Mouse (Mus musculus): ENCODE data around the gene Nlrp4c. TPM values are rescaled to one million over a fixed set of nuclear protein-coding genes. Genes with fewer than 3 reads are reported as not detected.
"Not testable (repeated sequence)": the region's sequence is repeated elsewhere in the genome, so short reads cannot be mapped to it uniquely, and the experiment has no call there.

The Nlrp4c gene
- 0.04 TPM for polyA plus RNA-seq (2012; fragmentation: generic; extraction: Trizol)
- long read RNA-seq, experiment 1: 0 reads
- long read RNA-seq, experiment 2: 0 reads

DNA sequence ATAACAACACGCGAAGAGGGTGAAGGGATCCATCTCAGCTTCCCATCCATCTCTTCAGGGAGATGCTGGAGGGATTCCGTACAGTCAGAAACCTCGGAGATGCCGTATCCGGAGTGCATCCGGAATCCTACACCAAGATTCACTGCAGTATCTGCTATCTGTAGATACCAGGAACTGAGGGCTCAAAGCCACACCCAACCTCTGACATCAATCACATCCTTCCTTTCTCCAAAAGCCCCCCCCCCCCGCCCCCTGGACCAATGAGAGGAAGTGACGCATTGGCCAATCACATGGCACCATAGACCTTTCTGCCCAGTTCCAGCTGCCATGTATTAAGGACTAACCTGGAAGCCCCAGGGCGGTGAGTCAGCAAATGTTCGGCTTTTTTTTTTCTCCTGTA, at the start of gene Nlrp4c:
TSS of gene Nlrp4c (plus strand) at position 301 of the 400 bp plus-strand sequence.
- TF ChIP-seq MAX (IDR thresholded peaks at IDR 0.05) (no peak), CTCF (IDR thresholded peaks at IDR 0.05; ENCODE audit: control insufficient read depth, insufficient read depth, insufficient read length) (no peak), CEBPB (IDR thresholded peaks at IDR 0.05; ENCODE audit: low read depth) (no peak), MYOG (IDR thresholded peaks at IDR 0.05; ENCODE audit: control insufficient read depth, extremely low read depth, insufficient read length) (no peak), USF1 (IDR thresholded peaks at IDR 0.05; ENCODE audit: low read depth) (no peak), MYOD1 (IDR thresholded peaks at IDR 0.05; ENCODE audit: control insufficient read depth, insufficient read length, low read depth) (no peak), FOSL1 (IDR thresholded peaks at IDR 0.05; ENCODE audit: insufficient read depth, low read length, poor library complexity, severe bottlenecking) (no peak)
- H3K36me3 ChIP-seq (ENCODE audit: control insufficient read depth, insufficient read depth): no peaks in the 10 kb centered on the region
- H3K4me3 ChIP-seq (ENCODE audit: insufficient read depth, poor library complexity, severe bottlenecking): no peak within 1 kb of the TSS
- no peaks in the 10 kb centered on the region for H3K79me3 ChIP-seq (ENCODE audit: low read depth)
- H3K79me2 ChIP-seq (ENCODE audit: control insufficient read depth, insufficient read depth): no peaks in the 10 kb centered on the region
- H3K27me3 ChIP-seq (ENCODE audit: control insufficient read depth, insufficient read depth, insufficient read length): no peaks in the 10 kb centered on the region
- H3ac ChIP-seq (ENCODE audit: control insufficient read depth, insufficient read length, low read depth): no peak within 1 kb of the TSS

DNA sequence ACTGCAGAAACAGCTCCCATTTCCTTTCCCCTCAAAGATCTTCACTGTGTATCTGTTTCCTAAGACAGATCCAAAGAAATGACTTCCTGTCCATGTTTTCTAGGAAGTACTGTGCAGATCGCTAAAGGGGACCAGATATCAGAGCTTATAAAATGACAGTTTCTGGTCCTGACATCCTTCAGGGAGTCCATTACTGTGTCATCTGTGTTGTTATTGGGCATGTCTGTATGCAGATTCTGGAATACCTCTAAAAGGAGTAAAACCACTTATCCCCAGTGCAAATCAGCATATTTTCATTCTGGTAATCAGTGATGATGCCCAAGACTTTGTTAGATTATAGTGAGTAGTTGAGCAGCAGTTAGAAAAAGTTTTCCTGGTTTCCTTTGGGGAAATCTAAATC, 34.1 kb upstream of the Nlrp4c start, which contains the start of gene Vmn1r65:
TSS of gene Vmn1r65 (minus strand) at position 101 of the 400 bp plus-strand sequence.
- Histone ChIP-seq H3K79me3 (ENCODE audit: low read depth) (no peaks in the 10 kb centered on the region), H3K4me3 (ENCODE audit: insufficient read depth, poor library complexity, severe bottlenecking) (no peak within 1 kb of the TSS), H3K27me3 (ENCODE audit: control insufficient read depth, insufficient read depth, insufficient read length) (no peaks in the 10 kb centered on the region), H3ac (ENCODE audit: control insufficient read depth, insufficient read length, low read depth) (no peak within 1 kb of the TSS), H3K36me3 (ENCODE audit: control insufficient read depth, insufficient read depth) (no peaks in the 10 kb centered on the region), H3K79me2 (ENCODE audit: control insufficient read depth, insufficient read depth) (no peaks in the 10 kb centered on the region)
- TF ChIP-seq MYOG (IDR thresholded peaks at IDR 0.05; ENCODE audit: control insufficient read depth, extremely low read depth, insufficient read length) (no peak), MYOD1 (IDR thresholded peaks at IDR 0.05; ENCODE audit: control insufficient read depth, insufficient read length, low read depth) (no peak), FOSL1 (IDR thresholded peaks at IDR 0.05; ENCODE audit: insufficient read depth, low read length, poor library complexity, severe bottlenecking) (no peak), CEBPB (IDR thresholded peaks at IDR 0.05; ENCODE audit: low read depth) (no peak), MAX (IDR thresholded peaks at IDR 0.05) (no peak), USF1 (IDR thresholded peaks at IDR 0.05; ENCODE audit: low read depth) (no peak), CTCF (IDR thresholded peaks at IDR 0.05; ENCODE audit: control insufficient read depth, insufficient read depth, insufficient read length) (no peak)

DNA sequence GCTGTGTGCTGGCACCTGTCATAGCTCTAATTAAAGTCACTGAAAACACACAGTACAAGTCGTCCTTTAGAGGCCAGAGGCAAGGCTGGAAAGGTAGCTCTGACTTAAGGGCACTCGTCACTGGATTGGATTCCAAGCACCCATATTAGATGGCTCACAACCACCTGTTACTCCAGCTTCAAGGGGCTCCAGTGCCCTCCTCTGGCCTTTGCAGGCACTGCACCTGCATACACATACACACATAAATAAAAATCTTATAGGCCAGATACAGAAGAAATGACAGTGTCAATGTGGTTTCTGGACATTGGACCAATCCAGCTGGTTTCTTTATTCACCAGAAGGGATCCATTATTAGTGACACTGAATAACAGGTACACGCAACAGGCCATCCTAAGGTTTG, 74.5 kb downstream of the Nlrp4c start:
- Histone ChIP-seq H3K27me3 (ENCODE audit: control insufficient read depth, insufficient read depth, insufficient read length) (no peaks in the 10 kb centered on the region), H3K79me2 (ENCODE audit: control insufficient read depth, insufficient read depth) (no peaks in the 10 kb centered on the region), H3K36me3 (ENCODE audit: control insufficient read depth, insufficient read depth) (no peaks in the 10 kb centered on the region), H3ac (ENCODE audit: control insufficient read depth, insufficient read length, low read depth) (no peak overlapping the region), H3K4me3 (ENCODE audit: insufficient read depth, poor library complexity, severe bottlenecking) (no peak overlapping the region), H3K79me3 (ENCODE audit: low read depth) (no peaks in the 10 kb centered on the region)
- TF ChIP-seq MYOD1 (IDR thresholded peaks at IDR 0.05; ENCODE audit: control insufficient read depth, insufficient read length, low read depth) (no peak), USF1 (IDR thresholded peaks at IDR 0.05; ENCODE audit: low read depth) (no peak), MAX (IDR thresholded peaks at IDR 0.05) (no peak), MYOG (IDR thresholded peaks at IDR 0.05; ENCODE audit: control insufficient read depth, extremely low read depth, insufficient read length) (no peak), CEBPB (IDR thresholded peaks at IDR 0.05; ENCODE audit: low read depth) (no peak), CTCF (IDR thresholded peaks at IDR 0.05; ENCODE audit: control insufficient read depth, insufficient read depth, insufficient read length) (no peak), FOSL1 (IDR thresholded peaks at IDR 0.05; ENCODE audit: insufficient read depth, low read length, poor library complexity, severe bottlenecking) (no peak)

- not testable (repeated sequence) for H3K36me3 ChIP-seq (ENCODE audit: control insufficient read depth, insufficient read depth); H3K79me3 ChIP-seq (ENCODE audit: low read depth); H3K4me3 ChIP-seq (ENCODE audit: insufficient read depth, poor library complexity, severe bottlenecking); H3K27me3 ChIP-seq (ENCODE audit: control insufficient read depth, insufficient read depth, insufficient read length); H3ac ChIP-seq (ENCODE audit: control insufficient read depth, insufficient read length, low read depth); H3K79me2 ChIP-seq (ENCODE audit: control insufficient read depth, insufficient read depth)
Measured at GRCm38 (mm10) chr7:6120104-6120503, 75.1 kb downstream of the Nlrp4c start.

GRCm38 (mm10) chr7:6121128-6121527, 76.2 kb downstream of the Nlrp4c start:
- not testable (repeated sequence) for H3ac ChIP-seq (ENCODE audit: control insufficient read depth, insufficient read length, low read depth); H3K27me3 ChIP-seq (ENCODE audit: control insufficient read depth, insufficient read depth, insufficient read length); H3K36me3 ChIP-seq (ENCODE audit: control insufficient read depth, insufficient read depth); H3K79me3 ChIP-seq (ENCODE audit: low read depth); H3K4me3 ChIP-seq (ENCODE audit: insufficient read depth, poor library complexity, severe bottlenecking); H3K79me2 ChIP-seq (ENCODE audit: control insufficient read depth, insufficient read depth)
- TF ChIP-seq MYOD1 (IDR thresholded peaks at IDR 0.05; ENCODE audit: control insufficient read depth, insufficient read length, low read depth): peak; percentile 20

GRCm38 (mm10) chr7:6126690-6127448, 81.9 kb downstream of the Nlrp4c start:
- H3ac ChIP-seq (ENCODE audit: control insufficient read depth, insufficient read length, low read depth): no peak overlapping the region
- no peaks in the 10 kb centered on the region for H3K27me3 ChIP-seq (ENCODE audit: control insufficient read depth, insufficient read depth, insufficient read length)
- no peaks in the 10 kb centered on the region for H3K79me3 ChIP-seq (ENCODE audit: low read depth)
- TF ChIP-seq USF1 (IDR thresholded peaks at IDR 0.05; ENCODE audit: low read depth) (no peak), CTCF (IDR thresholded peaks at IDR 0.05; ENCODE audit: control insufficient read depth, insufficient read depth, insufficient read length) (peak; percentile 26), MYOG (IDR thresholded peaks at IDR 0.05; ENCODE audit: control insufficient read depth, extremely low read depth, insufficient read length) (no peak)
- H3K36me3 ChIP-seq (ENCODE audit: control insufficient read depth, insufficient read depth): no peaks in the 10 kb centered on the region
- no peak overlapping the region for H3K4me3 ChIP-seq (ENCODE audit: insufficient read depth, poor library complexity, severe bottlenecking)
- H3K79me2 ChIP-seq (ENCODE audit: control insufficient read depth, insufficient read depth): no peaks in the 10 kb centered on the region
